Mouse (Mus musculus) heart, postnatal 0 days (tissue): Measurements from ENCODE around the gene Rab28.

Experiments
- CTCF ChIP-seq: IDR thresholded peaks from 2 replicates; pipeline ENCODE4 v1.5.1; 2016; ENCODE audit warnings: antibody characterized with exemption, control low read depth, low read depth
- EP300 ChIP-seq: IDR thresholded peaks from 2 replicates; pipeline ENCODE4 v1.6.1; 2016; ENCODE audit warnings: antibody characterized with exemption, low read depth

GRCm38 (mm10) chr5:41578051-41578450 is 129.9 kb downstream of the Rab28 start:
- TF ChIP-seq CTCF: no peak
- TF ChIP-seq EP300: no peak
